Mouse (Mus musculus): ENCODE results near the gene Zfp51.
"Not testable (repeated sequence)": the region's sequence is repeated elsewhere in the genome, so short reads cannot be mapped to it uniquely, and the experiment has no call there.

Gene Zfp51

DNA sequence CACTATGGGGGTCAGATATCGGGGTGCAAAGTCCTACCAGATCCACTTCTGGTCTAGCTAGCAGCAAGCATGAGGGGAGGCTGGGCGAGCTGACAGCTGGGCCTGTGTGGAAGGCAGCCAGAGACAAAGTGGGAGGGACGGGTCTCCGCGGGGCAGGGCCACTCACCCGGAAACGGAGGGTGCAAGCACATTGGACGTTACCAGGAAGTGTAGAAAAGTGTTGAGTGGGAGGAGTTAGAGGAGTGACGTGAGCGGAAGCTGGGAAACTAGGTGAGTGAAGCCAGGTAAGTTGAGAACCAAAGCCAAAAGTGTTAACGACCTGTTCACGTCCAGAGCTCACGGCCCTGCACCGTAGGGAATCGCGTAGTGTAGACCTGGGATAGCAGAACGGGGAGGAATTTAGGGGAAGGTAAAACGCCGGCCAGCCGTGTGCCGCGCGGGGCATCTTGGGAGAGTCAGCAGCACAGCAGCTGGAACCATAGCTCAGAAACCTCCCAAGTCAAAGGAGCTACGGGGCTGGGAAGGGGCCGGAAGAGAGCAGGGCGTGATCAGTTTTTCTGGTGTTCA is at the start of gene Zfp51:
Zfp51 (plus strand) TSS at position 237 of the 567 bp plus-strand sequence.
- in situ Hi-C loops (cut with MboI, MseI): loop anchor here (10.0 to 25.0 kb wide), 3 partner anchors 85 to 895 kb away; partner anchors contain the start of gene Zfp52 (in 1 of the 2)

DNA sequence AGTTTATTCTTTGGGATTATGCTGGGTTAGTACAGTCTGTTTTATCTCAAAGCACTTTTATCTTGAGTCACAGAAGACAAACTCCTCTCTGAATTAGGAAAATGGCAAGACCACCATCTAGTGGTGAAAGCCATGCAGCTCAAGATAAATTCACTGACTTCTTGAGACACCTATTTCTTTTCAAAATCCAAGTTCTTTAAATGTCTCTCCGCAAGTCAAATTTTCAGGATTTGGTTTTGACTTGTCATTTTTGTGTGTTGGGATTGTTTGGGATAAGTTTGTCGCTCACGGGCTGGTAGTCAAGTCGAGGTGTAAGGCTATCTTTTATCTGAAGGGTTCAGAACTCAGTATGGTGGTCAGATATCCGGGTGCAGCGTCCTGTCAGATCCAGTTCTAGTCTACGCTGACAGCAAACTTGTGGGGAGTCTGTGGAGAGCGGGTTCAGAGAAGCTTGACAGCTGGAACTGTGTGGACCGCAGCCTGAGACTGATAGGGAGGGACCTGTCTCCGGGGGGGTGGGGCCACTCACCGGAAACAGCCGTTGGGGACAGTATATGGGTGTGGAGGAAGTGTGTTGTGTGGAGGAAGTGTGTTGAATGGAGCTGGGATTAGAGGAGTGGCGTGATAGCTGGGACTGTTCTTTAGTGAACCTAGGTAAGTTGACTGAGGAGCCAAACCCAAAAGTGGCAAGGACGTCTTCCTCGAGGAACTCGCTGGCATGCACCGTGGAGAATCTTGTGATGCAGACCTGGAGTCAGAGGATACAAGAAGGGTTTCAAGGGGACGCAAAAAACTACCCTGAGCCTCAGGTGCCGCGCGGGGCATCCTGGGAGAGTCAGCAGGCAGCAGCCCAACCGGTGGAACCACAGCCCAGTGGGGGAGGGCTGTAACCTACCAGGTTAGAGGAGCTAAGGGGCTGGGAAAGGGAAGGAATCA is 27.2 kb upstream of the Zfp51 start, which contains the start of gene Zfp54:
Zfp54 (plus strand) TSS at position 564 of the 936 bp plus-strand sequence.
- in situ Hi-C loops (cut with MboI, MseI): loop anchor here in 1 of 2 experiments (5.0 kb wide), 1 partner anchor 186 kb away; no protein-coding TSS in a partner anchor

DNA sequence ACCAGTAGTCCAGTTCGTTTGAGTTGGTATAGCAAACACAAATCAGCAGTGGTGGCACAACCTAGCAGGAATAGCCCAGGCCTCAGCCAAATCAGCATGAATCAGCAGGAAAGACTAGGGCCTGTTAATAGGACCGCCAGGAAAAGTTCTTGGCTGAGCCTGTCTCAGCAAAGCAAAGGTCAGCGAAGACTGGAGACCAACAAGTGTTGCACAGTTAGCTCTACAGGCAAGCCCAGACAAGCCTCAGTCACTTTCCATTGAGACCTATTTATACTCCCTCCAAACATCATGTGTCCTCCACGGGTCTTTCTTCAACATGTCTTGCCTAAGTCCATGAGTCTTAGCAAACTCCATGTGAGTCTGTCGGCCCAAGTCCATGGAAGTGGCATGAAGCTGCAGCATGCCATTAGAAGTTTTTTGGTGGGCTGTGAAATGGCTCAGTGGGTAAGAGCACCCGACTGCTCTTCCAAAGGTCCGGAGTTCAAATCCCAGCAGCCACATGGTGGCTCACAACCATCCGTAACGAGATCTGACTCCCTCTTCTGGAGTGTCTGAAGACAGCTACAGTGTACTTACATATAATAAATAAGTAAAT is 11.3 kb upstream of the Zfp51 start:
- in situ Hi-C loops (cut with MboI, MseI): not testable (repeated sequence)

DNA sequence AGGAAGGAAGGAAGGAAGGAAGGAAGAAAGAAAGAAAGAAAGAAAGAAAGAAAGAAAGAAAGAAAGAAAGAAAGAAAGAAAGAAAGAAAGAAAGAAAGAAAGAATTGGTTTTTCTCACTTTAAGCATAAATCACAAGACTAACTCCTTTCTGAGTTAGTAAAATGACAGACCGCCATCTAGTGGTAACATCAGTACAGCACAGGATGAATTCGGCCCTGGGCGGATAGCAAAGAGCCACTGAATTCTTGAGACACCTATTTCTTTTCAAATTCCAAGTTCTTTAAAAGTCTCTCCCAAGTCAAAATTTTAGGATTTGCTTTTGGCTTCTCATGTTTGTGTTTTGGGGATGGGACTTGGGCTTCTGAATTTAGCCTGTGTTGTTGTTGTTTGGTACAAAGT is 505 bp upstream of the Zfp51 start:
- in situ Hi-C loops (cut with MboI, MseI): loop anchor here (10.0 to 25.0 kb wide), 3 partner anchors 85 to 895 kb away; partner anchors contain the start of gene Zfp52 (in 1 of the 2)

DNA sequence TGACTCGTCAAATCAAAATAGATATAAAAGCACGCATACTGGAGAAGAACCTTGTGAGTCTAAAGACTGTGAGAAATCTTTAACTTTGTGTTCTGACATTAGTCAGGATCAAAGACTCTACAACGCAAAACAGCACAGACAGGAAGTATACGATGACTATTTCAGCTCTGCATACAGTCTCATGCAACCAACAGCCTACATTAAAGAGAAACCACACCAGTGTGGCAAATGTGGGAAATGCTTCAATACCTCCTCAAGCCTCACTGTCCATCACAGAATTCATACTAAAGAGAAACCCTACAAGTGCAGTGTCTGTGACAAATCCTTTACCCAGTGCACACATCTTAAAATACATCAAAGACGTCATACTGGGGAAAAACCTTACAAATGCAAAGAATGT is 13.4 kb downstream of the Zfp51 start:
- in situ Hi-C loops (cut with MboI, MseI): loop anchor here in 1 of 2 experiments (25.0 kb wide), 1 partner anchor 501 kb away; no protein-coding TSS in a partner anchor

DNA sequence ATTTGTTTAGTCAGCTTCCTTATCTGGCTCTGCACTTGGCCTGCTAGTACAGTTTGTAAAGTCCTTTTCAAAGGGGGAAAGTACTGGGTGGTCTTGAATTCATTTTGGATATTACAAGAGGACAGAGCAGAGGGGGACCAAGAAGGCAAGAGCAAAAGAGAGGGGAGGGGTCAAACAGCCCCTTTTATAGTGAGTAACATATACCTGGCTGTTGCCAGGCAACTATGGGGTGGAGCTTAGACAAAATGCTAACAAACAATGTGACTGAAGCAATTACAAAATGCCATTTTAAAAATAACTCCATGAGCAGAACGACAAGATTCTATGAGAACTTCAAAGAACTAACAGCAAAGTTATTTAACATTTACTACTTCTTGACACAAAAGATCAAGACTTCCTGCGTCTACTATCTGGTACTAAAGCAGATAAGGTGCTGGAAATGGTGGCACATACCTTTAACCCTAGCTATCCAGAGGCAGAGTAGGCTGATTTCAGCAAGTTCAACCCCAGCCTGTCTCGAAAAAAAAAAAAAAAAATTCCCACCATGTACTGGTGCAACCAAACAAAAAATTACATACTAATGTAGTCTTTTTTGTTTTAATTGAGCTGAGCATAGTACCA is 22.0 kb downstream of the Zfp51 start:
- in situ Hi-C loops (cut with MboI, MseI): loop anchor here in 1 of 2 experiments (25.0 kb wide), 1 partner anchor 510 kb away; no protein-coding TSS in a partner anchor

DNA sequence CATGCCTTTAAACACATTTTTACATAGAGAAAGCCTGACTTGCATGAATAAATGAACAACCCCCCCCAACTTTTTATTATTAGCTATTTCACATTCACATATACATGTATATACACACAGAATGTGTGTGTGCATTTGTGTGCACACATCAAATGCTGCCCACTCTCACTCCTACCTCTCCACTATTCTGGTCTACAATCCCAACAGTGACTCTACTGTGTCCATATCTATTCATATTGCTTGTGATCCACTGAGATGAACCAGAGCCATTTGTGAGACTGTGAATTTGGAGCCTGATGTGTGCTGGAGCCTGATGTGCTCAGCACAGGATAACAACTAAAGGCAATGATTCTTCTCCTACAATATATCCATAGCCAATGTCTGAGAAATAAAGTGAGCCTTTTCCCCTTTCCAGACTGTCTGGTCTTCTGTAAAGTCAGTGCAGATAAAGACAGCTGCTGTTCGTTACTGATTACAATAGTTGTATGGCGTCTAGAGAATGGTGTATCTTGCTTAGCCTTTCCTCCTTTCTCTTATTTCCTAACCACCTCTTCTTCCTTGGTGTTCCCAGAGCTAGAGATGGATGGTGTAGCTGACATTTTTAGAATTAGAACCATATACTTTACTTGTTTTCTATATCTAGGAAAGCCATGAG is 22.6 kb downstream of the Zfp51 start:
- in situ Hi-C loops (cut with MboI, MseI): loop anchor here in 1 of 2 experiments (25.0 kb wide), 1 partner anchor 510 kb away; no protein-coding TSS in a partner anchor

DNA sequence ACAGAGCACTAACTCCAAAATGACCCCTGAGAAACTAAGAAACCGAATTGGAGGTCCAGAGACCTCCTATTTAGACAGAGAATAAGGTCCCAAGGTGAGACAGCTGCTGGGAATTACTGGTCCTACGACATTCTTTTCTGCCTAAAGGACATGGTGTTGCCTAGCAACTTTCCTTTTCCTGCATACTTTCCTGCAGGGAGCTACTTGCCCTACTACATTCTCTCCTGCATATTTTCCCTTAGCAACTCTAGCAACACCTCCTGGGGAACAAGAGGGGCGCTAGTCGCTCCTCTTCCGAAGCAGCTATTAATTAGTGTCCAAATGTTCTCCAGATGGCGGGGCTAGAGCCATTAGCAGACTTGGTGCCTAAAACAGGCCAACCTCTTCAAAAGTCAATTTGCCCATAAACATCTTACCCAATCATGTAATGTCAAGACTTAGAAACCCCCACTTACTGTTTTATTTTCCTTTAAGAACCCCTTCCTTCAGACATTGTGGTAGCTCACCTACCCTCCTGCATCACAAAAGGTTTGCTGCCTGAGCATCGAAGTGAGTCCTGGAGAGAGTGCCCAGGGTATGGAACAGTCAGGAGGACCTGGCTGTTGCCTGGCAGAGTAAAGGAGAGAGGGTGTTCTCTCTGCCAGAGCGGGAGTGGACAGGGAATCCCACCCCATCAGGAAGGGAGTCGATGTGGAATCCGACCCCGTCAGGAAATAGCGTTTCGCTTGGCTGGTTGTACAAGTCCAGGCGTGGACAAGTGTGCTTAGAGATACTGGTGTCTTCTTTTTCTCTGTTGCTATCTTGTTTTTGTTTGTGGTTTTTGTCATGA is 23.4 kb downstream of the Zfp51 start:
- in situ Hi-C loops (cut with MboI, MseI): loop anchor here in 1 of 2 experiments (25.0 kb wide), 1 partner anchor 511 kb away; no protein-coding TSS in a partner anchor

DNA sequence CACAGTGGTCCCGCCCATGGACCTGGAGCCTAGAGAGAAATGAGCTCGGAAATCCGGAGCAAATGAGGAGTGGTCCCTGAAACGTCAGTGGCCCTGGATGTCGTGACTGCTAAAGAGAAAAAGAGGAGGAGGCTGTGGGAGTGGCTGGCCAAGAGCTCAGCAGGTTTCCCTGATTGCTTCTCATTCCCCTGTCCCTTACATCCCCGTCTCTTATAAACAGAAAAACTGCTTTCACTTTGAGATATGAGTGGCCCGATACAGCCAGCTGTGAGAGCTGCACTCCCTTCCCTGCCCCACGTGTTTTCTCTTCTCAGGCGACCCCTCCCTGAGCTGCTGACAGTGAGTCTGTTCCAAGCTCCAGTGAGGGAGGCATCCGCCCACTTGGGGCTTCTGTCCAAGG is 24.6 kb downstream of the Zfp51 start:
- in situ Hi-C loops (cut with MboI, MseI): loop anchor here (5.0 to 25.0 kb wide), 2 partner anchors 58 to 512 kb away; no protein-coding TSS in a partner anchor

DNA sequence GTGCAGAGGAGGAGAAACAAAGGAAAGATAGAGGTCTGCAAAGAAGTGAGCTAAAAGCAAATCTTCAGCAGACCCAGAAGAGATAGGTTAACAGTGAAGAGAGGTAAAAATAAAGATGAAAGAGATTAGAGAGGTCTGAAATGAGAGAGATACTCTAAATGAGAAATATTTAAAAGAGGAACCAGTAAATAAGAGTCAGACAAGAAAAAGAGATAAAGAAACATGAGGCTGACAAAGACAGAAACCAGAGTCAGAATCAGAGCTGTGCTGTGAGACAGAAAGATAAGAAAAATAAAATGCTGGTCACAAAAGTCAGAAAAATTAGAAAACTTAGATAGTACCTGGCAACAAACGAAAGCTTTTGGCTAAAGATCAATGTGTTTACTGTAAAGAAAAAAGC is 25.1 kb downstream of the Zfp51 start:
- in situ Hi-C loops (cut with MboI, MseI): loop anchor here in 1 of 2 experiments (5.0 kb wide), 1 partner anchor 57 kb away; no protein-coding TSS in a partner anchor

DNA sequence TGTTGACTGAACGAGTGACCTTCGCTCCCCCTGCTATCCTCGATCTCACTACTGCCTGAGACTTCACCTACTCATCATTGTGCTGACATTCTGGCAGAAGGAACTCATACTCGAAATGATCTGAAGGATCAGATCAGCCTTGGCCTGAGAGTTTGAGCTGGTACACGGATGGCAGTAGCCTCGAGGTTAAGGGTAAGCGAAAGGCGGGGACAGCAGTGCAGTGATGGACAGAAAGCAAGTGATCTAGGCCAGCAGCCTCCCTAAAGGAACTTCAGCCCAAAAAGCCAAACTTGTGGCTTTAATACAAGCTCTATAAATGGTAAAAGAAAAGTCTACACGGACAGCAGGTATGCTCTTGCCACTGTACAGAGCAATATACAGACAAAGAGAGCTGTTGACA is 26.2 kb downstream of the Zfp51 start:
- in situ Hi-C loops (cut with MboI, MseI): loop anchor here in 1 of 2 experiments (5.0 kb wide), 1 partner anchor 56 kb away; no protein-coding TSS in a partner anchor

DNA sequence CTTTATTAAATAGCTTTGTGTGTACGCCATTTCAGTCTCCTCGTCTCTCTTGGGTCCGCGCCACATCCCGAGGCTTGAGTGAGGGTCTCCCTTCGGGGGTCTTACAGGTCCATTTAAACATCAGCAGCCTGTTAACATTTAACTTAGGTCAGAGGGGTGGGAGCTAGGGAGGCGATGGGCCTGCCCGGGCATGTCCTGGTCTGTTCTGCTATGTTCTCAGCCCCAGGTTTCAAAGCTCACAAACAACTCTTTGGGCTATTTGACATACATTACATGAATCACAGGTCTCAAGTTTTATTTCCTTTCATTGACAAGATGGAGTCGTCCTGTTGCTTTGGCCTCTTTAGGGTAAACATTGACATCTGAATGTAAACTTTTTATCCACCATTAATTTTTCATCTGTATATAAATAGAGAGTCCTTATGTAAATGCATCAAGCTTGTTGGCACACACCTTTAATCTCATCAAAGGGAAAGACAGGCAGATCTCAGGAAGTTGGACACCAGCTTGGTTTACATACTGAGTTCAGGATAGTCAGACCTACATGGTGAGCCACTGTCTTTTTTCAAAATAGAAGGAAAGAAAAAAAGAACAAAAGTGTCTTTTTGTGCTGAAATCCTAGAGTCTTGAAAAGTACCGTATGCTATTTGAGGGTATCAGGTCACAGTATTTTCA is 28.1 kb downstream of the Zfp51 start:
- in situ Hi-C loops (cut with MboI, MseI): loop anchor here in 1 of 2 experiments (5.0 kb wide), 1 partner anchor 54 kb away; no protein-coding TSS in a partner anchor

DNA sequence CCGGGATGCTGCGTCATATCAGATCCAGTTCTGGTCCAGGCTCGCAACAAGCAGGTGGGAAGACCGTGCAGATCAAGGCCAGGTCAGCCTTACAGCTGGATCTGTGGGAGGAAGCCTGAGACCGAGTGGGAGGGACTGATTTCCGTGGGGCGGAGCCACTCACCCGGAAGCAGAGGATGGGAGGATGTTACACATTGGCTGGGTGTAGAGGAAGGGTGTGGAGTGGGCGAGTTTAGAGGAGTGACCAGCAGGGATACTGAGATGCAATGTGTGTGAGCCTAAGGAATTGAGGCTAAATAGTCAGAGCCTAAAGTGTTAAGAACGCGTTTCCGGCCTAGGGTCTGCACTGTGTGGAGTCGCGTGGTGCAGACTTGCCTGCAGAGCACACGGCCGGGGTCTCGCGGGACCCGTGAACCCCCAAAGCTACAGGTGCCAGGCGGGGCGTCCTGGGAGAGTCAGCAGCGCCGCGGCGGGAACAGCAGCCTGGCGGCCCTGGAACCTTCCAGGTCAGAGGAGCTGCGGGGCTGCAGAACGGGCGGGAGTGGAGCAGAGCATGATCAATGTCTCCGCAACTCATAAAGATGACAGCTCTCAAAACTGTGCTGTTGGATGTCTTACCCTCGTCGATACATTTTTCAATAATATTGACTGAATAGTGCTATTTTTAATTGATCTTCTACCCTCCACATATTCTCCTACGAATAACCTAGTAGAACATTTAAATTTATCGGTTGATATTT is 38.8 kb downstream of the Zfp51 start, which contains the start of gene Zfp53:
Zfp53 (plus strand) TSS at position 239 of the 740 bp plus-strand sequence.
- in situ Hi-C loops (cut with MboI, MseI): loop anchor here in 1 of 2 experiments (5.0 kb wide), 1 partner anchor 43 kb away; no protein-coding TSS in a partner anchor

DNA sequence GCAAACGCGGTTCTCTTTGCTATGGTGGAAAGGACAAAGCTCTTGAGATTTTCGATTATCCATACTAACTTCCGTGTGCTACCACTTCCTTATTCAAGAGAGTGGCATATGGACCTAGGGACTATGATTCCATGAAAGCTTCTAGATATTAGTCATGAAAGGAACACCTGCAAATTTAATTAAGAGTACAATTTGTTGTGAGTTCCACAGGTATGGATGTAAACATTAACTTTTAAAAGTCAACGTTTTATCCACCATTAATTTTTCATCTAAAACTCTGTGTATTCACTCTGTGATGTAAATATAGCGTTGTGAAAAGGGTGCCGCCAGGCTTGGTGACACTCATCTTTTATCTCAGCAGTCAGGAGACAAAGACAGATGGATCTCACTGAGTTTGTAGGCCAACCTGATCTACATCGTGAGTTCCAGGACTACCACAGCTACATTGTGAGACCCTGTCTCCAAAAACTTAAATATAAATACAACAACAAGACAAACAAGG is 39.4 kb downstream of the Zfp51 start:
- in situ Hi-C loops (cut with MboI, MseI): loop anchor here in 1 of 2 experiments (5.0 kb wide), 1 partner anchor 43 kb away; no protein-coding TSS in a partner anchor

DNA sequence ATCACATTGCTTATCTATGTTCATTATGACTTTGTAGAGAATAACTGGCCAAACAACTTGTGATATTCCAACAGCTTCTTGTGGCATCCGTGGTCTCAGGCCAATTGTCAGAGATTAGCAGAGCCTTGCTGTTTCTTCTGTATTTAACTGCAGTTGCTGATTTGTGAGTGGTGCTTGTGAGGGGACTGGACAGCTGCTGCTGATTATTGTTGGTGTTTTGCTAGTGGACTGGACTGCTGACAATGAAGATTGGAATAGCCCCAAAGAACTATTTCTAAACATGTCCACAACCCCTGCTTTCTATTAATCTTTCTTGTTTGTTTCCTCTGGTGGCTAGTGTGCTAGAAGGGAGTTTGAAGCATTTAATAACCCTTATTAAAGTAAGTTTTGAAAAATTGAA is 51.2 kb downstream of the Zfp51 start:
- in situ Hi-C loops (cut with MboI, MseI): no loop called here

DNA sequence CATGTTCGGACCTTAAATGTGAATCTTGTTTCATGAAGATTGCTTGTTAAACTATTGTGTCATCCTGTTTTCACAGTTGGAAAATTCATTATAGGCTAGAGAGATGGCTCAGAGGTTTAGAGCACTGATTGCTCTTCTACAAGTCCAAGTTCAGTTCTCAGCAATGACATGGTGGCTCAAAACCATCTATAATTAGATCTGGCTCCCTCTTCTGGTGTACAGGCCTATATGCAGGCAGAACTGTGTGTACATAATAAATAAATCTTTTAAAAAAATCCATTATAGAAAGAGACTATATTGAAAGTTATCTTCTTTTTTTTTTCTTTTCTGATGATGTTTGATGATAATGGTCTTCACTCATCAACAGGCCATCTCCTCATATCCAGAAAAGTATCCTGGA is 54.4 kb downstream of the Zfp51 start:
- in situ Hi-C loops (cut with MboI, MseI): no loop called here

DNA sequence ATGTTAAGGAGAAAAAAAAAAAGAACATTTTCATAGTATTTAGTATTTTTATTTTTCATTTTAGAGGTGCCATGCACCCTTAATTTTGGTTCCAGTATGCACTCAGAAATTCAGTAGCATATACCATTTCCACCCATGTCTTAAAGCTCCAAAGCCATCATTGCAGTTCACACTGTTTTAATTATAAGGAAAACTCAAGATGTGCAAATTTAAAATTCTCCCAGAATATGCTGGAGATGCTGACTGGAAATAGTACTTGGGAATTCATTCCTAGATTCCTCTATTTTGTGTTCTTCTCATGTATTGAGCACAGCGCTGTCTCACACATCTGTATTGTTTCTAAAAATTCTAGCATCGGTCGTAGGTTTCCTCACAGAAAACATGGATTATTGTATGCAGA is 56.1 kb downstream of the Zfp51 start:
- in situ Hi-C loops (cut with MboI, MseI): no loop called here

DNA sequence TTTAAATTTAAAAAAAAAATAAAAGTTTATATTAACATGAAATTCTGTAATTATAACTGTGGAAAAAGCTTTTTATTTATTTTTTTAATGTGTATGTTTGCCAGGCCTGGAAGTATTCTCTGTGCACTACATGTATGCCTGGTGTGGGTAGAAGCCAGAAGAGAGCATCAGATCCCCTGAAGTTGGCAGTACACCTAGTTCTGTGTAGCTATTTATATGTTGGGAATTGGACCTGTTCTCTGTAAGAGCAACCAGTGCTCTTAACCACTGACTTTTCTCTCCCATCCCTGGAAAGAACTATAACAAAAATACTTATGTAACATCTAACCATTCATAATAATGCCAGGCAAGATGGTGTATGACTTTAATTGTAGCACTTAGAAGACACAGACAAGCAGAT is 59.6 kb downstream of the Zfp51 start:
- in situ Hi-C loops (cut with MboI, MseI): no loop called here
